Mouse (Mus musculus): ENCODE data around the gene Kcnh6.

Gene Kcnh6

DNA sequence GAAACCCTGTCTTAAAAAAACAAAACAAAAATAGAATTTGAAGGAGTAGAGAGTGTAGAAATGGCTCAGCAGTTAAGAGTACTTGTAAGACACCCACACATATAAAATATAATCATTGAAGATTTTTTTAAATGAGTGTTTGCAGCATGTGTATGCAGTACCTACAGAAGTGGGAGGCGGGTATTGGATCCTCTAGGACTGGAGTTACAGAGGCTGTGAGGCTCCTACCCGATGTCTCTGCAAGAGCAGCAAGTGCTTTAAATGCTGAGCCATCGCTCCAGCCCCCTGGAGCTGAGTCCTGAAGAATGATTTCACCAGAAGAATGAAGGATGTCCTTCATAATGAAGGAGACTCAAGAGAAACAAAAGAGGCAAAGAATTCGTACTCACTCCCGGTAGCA is 55.8 kb downstream of the Kcnh6 start:
- DNase-seq (ENCODE audit: low spot score) = no peak

DNA sequence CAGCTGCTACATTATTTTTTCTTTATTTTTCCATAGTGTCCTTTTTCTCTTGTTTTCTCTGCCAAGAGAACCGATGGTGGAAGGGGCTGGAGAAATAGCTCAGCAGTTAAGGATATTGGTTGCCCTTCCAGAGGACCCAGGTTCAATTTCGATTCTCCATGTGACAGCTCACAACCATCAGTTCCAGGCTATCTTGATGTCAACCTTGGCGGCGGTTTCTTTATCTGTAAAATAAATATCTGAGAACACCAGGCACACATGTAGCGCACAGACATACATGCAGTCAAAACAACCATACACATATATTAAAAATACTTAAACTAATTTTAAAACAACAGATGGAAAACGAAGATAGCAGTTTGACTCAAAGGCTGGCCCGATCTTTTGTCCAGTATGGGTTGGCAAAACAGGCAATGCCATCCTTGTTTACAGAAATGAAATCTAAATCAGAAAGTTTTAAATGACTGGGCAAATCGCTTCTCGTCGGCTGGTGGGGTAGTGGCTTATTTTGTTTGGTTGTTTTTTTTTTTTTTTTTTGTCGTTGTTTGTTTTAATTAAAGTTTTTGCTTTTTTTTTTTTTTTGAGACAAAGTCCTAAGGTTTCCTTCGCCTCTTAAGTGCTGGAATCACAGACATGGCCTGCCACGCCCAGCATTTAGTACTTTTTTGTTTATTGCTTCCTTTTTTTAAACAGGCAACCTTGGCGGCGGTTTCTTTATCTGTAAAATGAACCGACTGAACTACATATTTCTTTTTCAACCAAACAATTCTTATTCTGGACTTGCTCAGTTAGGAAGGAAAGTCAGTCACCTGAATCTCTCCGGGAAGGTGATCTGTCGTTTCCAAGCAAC is 57.4 kb downstream of the Kcnh6 start:
- no peak for DNase-seq (ENCODE audit: low spot score)

DNA sequence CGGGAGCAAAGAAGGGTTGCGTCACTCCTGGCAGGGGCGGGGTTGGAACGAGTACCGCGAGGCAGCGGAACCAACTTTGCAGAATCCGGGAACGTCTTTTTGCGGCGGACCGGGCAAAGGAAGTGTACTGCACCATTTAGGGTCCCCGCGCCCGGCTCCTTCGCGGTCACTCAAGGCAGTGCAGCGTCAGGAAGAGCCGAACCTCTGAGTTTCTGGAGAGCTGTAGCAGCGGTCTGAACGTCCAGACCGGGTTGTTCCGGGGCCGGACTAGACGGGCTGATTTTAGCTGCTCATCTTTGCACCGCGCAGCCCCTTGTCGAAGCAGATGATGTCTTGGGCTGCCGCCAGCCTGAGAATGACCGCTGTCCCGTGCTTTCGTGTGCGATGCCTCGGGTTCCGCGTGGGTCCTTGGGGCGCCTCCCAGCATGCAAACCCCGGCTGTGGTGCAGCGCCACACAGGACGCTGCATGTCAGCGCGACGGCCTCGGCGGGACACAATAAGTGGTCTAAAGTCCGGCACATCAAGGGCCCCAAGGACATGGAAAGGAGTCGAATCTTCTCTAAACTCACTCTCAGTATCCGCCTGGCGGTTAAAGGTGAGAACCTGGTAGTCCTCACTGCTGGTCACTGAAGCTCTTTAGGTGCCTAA is 58.1 kb downstream of the Kcnh6 start, which contains the start of gene Taco1:
TSS of gene Taco1 (plus strand) at position 139 of the 649 bp plus-strand sequence.
- DNase-seq (ENCODE audit: low spot score) = peak; percentile 92

DNA sequence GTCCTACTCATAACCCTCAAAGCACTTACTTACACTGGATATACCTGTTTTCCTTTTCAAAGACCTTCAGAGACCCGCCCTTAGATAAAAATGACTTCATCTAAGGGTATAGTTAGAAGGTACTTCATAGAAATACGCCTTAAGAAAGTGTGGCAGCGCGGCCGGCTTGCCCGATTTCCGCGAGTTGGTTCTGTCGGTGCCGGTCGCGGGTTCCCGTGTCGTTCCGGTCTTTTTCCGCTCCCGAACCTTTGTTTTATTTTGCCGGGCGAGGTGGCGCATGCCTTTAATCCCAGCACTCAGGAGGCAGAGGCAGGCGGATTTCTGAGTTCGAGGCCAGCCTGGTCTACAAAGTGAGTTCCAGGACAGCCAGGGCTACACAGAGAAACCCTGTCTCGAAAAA is 58.7 kb downstream of the Kcnh6 start:
- peak; percentile 82 for DNase-seq (ENCODE audit: low spot score)

DNA sequence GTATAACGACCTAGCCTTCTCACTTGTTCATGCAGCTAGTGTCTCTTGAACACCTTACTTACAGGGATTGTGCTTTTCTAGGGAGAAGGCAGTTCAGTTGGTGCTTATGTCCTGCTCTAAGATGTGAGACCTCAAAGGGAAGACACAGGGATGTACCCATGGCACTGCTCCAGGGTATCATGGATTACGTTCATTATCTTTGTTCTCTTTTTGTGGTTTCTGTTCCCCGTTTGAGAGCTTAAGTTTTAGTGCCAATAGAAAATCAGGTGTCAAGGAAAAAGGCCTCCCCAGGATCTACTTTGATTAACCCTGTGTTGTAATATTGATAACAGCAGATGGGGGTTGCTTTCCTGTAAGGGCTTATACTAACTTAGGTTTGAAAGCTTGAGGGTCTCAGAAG is 65.8 kb downstream of the Kcnh6 start:
- no peak for DNase-seq (ENCODE audit: low spot score)

DNA sequence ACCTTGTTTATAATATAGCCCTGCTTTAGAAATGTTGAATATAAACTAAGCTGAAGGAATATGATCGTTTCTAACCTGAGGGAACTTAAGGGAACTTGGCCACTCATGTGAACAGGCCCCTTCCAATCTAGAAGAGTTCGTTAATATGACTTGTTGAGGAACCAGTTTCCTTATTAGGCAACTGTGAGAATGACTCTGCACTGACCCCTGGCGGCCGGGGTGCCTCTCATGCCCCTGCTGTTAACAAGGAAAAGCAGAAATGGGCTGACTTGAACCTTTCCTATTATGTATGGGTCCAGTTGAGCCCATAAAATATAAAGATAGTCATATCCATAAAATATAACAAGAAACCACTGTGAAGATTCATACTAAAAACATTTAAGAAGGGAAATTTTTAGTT is 68.4 kb downstream of the Kcnh6 start:
- peak; percentile 73 for DNase-seq (ENCODE audit: low spot score)
